Mouse (Mus musculus) heart, embryonic 16.5 days (tissue): ENCODE data around the gene Wasf1. TPM values are rescaled to one million over a fixed set of nuclear protein-coding genes. Genes with fewer than 3 reads are reported as not detected.
A peak's percentile ranks its signal among the peaks of the same experiment; 100 is the strongest.

ENCODE experiments used
- ATAC-seq: fragments of 200-750 bp; cut with Nextera tagmentation; replicated peaks from 2 replicates; pipeline ENCODE4 v1.8.0; 2017; ENCODE audit warnings: moderate number of reproducible peaks; ENCODE audit not compliant: insufficient read depth, low FRiP score; ENCODE audit errors: extremely low read depth
- H3K27ac ChIP-seq: fragments of 300-500 bp; sonication (generic); 2 replicates; pipeline ENCODE4 v1.5.1; 2014; ENCODE audit warnings: mild to moderate bottlenecking, low read length, control low read depth, moderate library complexity
- H3K27me3 ChIP-seq: fragments of 300-500 bp; sonication (generic); 2 replicates; pipeline ENCODE4 v1.6.1; 2014; ENCODE audit warnings: low read length, mixed read lengths; ENCODE audit not compliant: control insufficient read depth, insufficient read depth
- H3K36me3 ChIP-seq: fragments of 300-500 bp; sonication (generic); 2 replicates; pipeline ENCODE4 v1.6.1; 2014; ENCODE audit not compliant: control insufficient read depth, insufficient read depth
- H3K4me1 ChIP-seq: fragments of 300-500 bp; sonication (generic); 2 replicates; pipeline ENCODE4 v1.6.1; 2014; ENCODE audit warnings: low read length, mixed read lengths; ENCODE audit not compliant: control insufficient read depth, insufficient read depth
- H3K4me2 ChIP-seq: fragments of 300-500 bp; sonication (generic); 2 replicates; pipeline ENCODE4 v1.6.1; 2014; ENCODE audit warnings: low read depth, mild to moderate bottlenecking, control low read depth, low read length
- H3K4me3 ChIP-seq: fragments of 300-500 bp; sonication (generic); 2 replicates; pipeline ENCODE4 v1.5.1; 2014; ENCODE audit warnings: mild to moderate bottlenecking, control low read depth, low read length
- H3K9ac ChIP-seq: fragments of 300-500 bp; sonication (generic); 2 replicates; pipeline ENCODE4 v1.6.1; 2014; ENCODE audit warnings: low read length, control low read depth
- H3K9me3 ChIP-seq: fragments of 300-500 bp; sonication (generic); replicated peaks from 2 replicates; pipeline ENCODE4 v1.6.1; 2016; ENCODE audit warnings: low read length; ENCODE audit not compliant: control insufficient read depth
- WGBS: fragments of 180-500 bp; shearing (Covaris S2); extraction: QIAGEN DNeasy Blood & Tissue Kit; methylation state at CpG from one replicate; pipeline ENCODE4 v1.1.7; 2014; 5-methylcytosine and 5-hydroxymethylcytosine counted together
- polyA plus RNA-seq: library from polyadenylated mRNA; unstranded; fragments of >200 nt; fragmentation: Nextera tagmentation; extraction: Ambion mirVana; gene quantifications from 2 replicates; pipeline ENCODE4 v1.2.1, GENCODE M21; 2015

Gene Wasf1
- polyA plus RNA-seq, 1 experiment from 2014 or later: 11.4 TPM

GRCm38 (mm10) chr10:40971256-40971655, 88.0 kb downstream of the Wasf1 start:
- 71% methylated on average over 5 of the region's 5 CpGs for WGBS
- Histone ChIP-seq H3K9ac (no peak overlapping the region), H3K4me3 (no peak overlapping the region), H3K36me3 (no peaks in the 10 kb centered on the region), H3K27ac (no peak overlapping the region), H3K9me3 (no peaks in the 10 kb centered on the region), H3K4me1 (peaks cover 8% of the 10 kb centered on the region), H3K27me3 (no peaks in the 10 kb centered on the region), H3K4me2 (no peak overlapping the region)
- ATAC-seq: no peak

- Histone ChIP-seq H3K4me2 (no peak overlapping the region), H3K9me3 (no peaks in the 10 kb centered on the region), H3K9ac (no peak overlapping the region), H3K4me1 (no peaks in the 10 kb centered on the region), H3K27me3 (no peaks in the 10 kb centered on the region), H3K36me3 (no peaks in the 10 kb centered on the region), H3K4me3 (no peak overlapping the region), H3K27ac (no peak overlapping the region)
- no peak for ATAC-seq
These were observed 100.5 kb downstream of the Wasf1 start for GRCm38 (mm10) chr10:40983761-40984160.

- WGBS: 73% methylated on average over 3 of the region's 3 CpGs
- no peak for ATAC-seq
- no peaks in the 10 kb centered on the region for H3K4me1 ChIP-seq
These were observed 101.3 kb downstream of the Wasf1 start for GRCm38 (mm10) chr10:40984600-40984999.

GRCm38 (mm10) chr10:40985350-40985749, 102.1 kb downstream of the Wasf1 start:
- Histone ChIP-seq H3K4me2 (peak overlapping the region; percentile 24; the same call in 1 of the 2 replicates), H3K36me3 (no peaks in the 10 kb centered on the region), H3K27ac (no peak overlapping the region), H3K4me1 (no peaks in the 10 kb centered on the region), H3K9ac (no peak overlapping the region), H3K27me3 (no peaks in the 10 kb centered on the region), H3K4me3 (no peak overlapping the region), H3K9me3 (no peaks in the 10 kb centered on the region)
- ATAC-seq: no peak
- WGBS: 11% methylated on average over 11 of the region's 13 CpGs

More at GRCm38 (mm10) chr10:40984600-40984999, 101.3 kb downstream of the Wasf1 start:
- Histone ChIP-seq H3K9ac (no peak overlapping the region), H3K27ac (no peak overlapping the region), H3K27me3 (no peaks in the 10 kb centered on the region), H3K9me3 (no peaks in the 10 kb centered on the region), H3K4me2 (no peak overlapping the region), H3K4me3 (no peak overlapping the region), H3K36me3 (no peaks in the 10 kb centered on the region)

Other genes starting within 250 kb of the Wasf1 start
- 2.1 and 2.5 TPM in 2 replicates for gene Mettl24, start 200.2 kb upstream of the Wasf1 start, polyA plus RNA-seq
- 25.8 and 26.7 TPM in 2 replicates for gene Cdc40, start 164 bp upstream of the Wasf1 start, polyA plus RNA-seq
- gene Gpr6, start 188.8 kb downstream of the Wasf1 start, polyA plus RNA-seq: not detected in 2 replicates